Mouse (Mus musculus): ENCODE results near the gene Nenf.

DNA sequence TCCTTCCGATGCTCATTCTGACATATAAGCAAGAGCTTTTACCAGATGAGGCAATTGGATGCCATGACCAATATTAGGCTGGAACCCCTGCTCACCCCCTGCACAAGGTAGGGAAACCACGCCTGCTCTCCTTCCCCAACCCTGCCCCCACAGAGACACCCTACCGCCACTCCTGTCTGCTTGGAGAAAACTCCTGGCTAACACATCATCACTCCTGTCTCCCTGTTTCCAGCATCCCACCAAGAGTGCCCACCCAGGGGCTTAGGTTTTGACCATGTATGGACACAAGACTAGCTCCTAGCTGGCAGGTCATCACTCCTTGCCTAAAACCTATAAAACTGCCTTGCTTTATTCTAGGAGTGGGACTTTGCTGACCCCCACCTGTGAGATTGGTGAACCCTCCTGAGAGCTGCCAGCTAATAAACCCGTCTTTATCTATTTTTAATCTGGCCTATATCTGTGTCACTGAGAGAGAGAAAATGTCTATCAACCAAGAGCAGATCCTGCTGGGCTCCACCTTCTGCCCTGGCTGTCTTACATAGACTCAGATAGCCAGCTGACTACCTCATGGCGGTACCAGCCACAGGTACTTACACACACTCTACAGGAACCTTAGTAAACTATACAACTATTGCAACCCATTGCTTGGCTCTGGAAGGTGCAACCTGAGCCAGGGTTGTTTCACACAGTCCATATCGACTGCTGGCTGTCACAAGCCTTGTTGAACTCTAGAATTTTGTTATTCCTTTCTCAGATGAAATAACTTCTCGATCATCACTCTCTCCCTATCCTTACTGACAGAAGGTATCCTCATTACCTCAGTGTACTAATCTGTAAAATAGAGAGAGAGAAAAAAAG, 7.0 kb upstream of the Nenf start:
- TF ChIP-seq USF1 (IDR thresholded peaks at IDR 0.05; ENCODE audit: low read depth) (no peak), TCF12 (IDR thresholded peaks at IDR 0.05; ENCODE audit: insufficient read depth, poor library complexity, severe bottlenecking) (no peak)
